Mouse (Mus musculus): Measurements from ENCODE around the gene Ybx1. TPM values are rescaled to one million over a fixed set of nuclear protein-coding genes. Genes with fewer than 3 reads are reported as not detected.

Ybx1 gene
- polyA plus RNA-seq, 1 experiment from 2014 or later: 839 TPM

GRCm38 (mm10) chr4:119263459-119263858 is 30.9 kb downstream of the Ybx1 start:
- Histone ChIP-seq H3K36me3 (0 out of 2 replicates have a peak, but pooled peaks cover 6% of the 10 kb centered on the region), H3K4me3 (replicated peaks) (no peak overlapping the region), H3K27me3 (no peaks in the 10 kb centered on the region), H3K9ac (replicated peaks) (no peak overlapping the region), H3K4me1 (replicated peaks) (no peaks in the 10 kb centered on the region), H3K9me3 (no peaks in the 10 kb centered on the region), H3K4me2 (replicated peaks) (no peak overlapping the region), H3K27ac (no peak overlapping the region)
- ATAC-seq: no peak
- 80% methylated on average over 3 of the region's 3 CpGs for WGBS

GRCm38 (mm10) chr4:119262483-119262882 is 31.9 kb downstream of the Ybx1 start:
- Histone ChIP-seq H3K4me1 (replicated peaks) (no peaks in the 10 kb centered on the region), H3K4me3 (replicated peaks) (no peak overlapping the region), H3K9me3 (no peaks in the 10 kb centered on the region), H3K9ac (replicated peaks) (no peak overlapping the region), H3K4me2 (replicated peaks) (no peak overlapping the region), H3K27ac (no peak overlapping the region), H3K27me3 (no peaks in the 10 kb centered on the region), H3K36me3 (no peaks in the 10 kb centered on the region)
- ATAC-seq: no peak
- WGBS: 94% methylated on average over 5 of the region's 5 CpGs

- no peak overlapping the region for H3K4me2 ChIP-seq (replicated peaks)
- no peak overlapping the region for H3K4me3 ChIP-seq (replicated peaks)
- WGBS: 71% methylated on average over 7 of the region's 7 CpGs
- no peak overlapping the region for H3K27ac ChIP-seq
- no peak for ATAC-seq
- H3K4me1 ChIP-seq (replicated peaks): no peaks in the 10 kb centered on the region
- H3K27me3 ChIP-seq: no peaks in the 10 kb centered on the region
- H3K36me3 ChIP-seq: no peaks in the 10 kb centered on the region
- H3K9ac ChIP-seq (replicated peaks): no peak overlapping the region
- no peaks in the 10 kb centered on the region for H3K9me3 ChIP-seq
Observed at GRCm38 (mm10) chr4:119261087-119261713, 33.2 kb downstream of the Ybx1 start.

GRCm38 (mm10) chr4:119259344-119260254 is 34.8 kb downstream of the Ybx1 start:
- ATAC-seq: no peak
- WGBS: 84% methylated on average over 15 of the region's 15 CpGs
- H3K9me3 ChIP-seq: no peaks in the 10 kb centered on the region

GRCm38 (mm10) chr4:119257083-119257482 is 37.3 kb downstream of the Ybx1 start:
- Histone ChIP-seq H3K9me3 (no peaks in the 10 kb centered on the region), H3K4me3 (replicated peaks) (no peak overlapping the region), H3K27ac (no peak overlapping the region), H3K27me3 (no peaks in the 10 kb centered on the region), H3K4me1 (replicated peaks) (peaks cover 22% of the 10 kb centered on the region), H3K4me2 (replicated peaks) (no peak overlapping the region), H3K9ac (replicated peaks) (no peak overlapping the region), H3K36me3 (no peaks in the 10 kb centered on the region)
- 82% methylated on average over 6 of the region's 6 CpGs for WGBS
- no peak for ATAC-seq

More at GRCm38 (mm10) chr4:119259344-119260254, 34.8 kb downstream of the Ybx1 start:
- H3K27me3 ChIP-seq: no peaks in the 10 kb centered on the region
- no peak overlapping the region for H3K4me2 ChIP-seq (replicated peaks)
- peaks cover 11% of the 10 kb centered on the region for H3K4me1 ChIP-seq (replicated peaks)
- H3K9ac ChIP-seq (replicated peaks): no peak overlapping the region
- no peak overlapping the region for H3K27ac ChIP-seq
- H3K36me3 ChIP-seq: no peaks in the 10 kb centered on the region
- no peak overlapping the region for H3K4me3 ChIP-seq (replicated peaks)

- no peak for ATAC-seq
- Histone ChIP-seq H3K36me3 (no peaks in the 10 kb centered on the region), H3K27ac (peak within 1 kb of the TSS; percentile 80), H3K4me3 (replicated peaks) (no peak within 1 kb of the TSS), H3K4me1 (replicated peaks) (peaks cover 22% of the 10 kb centered on the region), H3K9ac (replicated peaks) (peak within 1 kb of the TSS; percentile 52), H3K4me2 (replicated peaks) (no peak within 1 kb of the TSS), H3K9me3 (no peaks in the 10 kb centered on the region), H3K27me3 (no peaks in the 10 kb centered on the region)
- 74% methylated on average over 12 of the region's 12 CpGs for WGBS
Observed at GRCm38 (mm10) chr4:119255351-119255750, 39.1 kb downstream of the Ybx1 start, which contains the start of gene Cldn19. Cldn19 (plus strand) TSS chr4:119255414.

- H3K4me3 ChIP-seq (replicated peaks): no peak overlapping the region
- no peaks in the 10 kb centered on the region for H3K9me3 ChIP-seq
- H3K27me3 ChIP-seq: no peaks in the 10 kb centered on the region
- H3K27ac ChIP-seq: peak overlapping the region; percentile 80
- H3K36me3 ChIP-seq: no peaks in the 10 kb centered on the region
- 16% methylated on average over 9 of the region's 9 CpGs for WGBS
- no peak overlapping the region for H3K4me2 ChIP-seq (replicated peaks)
- peaks cover 22% of the 10 kb centered on the region for H3K4me1 ChIP-seq (replicated peaks)
- peak overlapping the region; percentile 52 for H3K9ac ChIP-seq (replicated peaks)
- ATAC-seq: peak; percentile 79
Observed at GRCm38 (mm10) chr4:119254012-119254618, 40.3 kb downstream of the Ybx1 start.

GRCm38 (mm10) chr4:119252025-119252808 is 42.2 kb downstream of the Ybx1 start:
- Histone ChIP-seq H3K9me3 (no peaks in the 10 kb centered on the region), H3K4me2 (replicated peaks) (no peak overlapping the region), H3K27me3 (no peaks in the 10 kb centered on the region), H3K27ac (no peak overlapping the region), H3K4me3 (replicated peaks) (no peak overlapping the region), H3K9ac (replicated peaks) (no peak overlapping the region), H3K4me1 (replicated peaks) (peaks cover 36% of the 10 kb centered on the region), H3K36me3 (peaks cover 4% of the 10 kb centered on the region)
- no peak for ATAC-seq
- 78% methylated on average over 7 of the region's 7 CpGs for WGBS

GRCm38 (mm10) chr4:119248407-119248965 is 45.9 kb downstream of the Ybx1 start:
- WGBS: 82% methylated on average over 11 of the region's 11 CpGs
- Histone ChIP-seq H3K27ac (no peak overlapping the region), H3K9ac (replicated peaks) (no peak overlapping the region), H3K4me2 (replicated peaks) (no peak overlapping the region), H3K36me3 (peaks cover 36% of the 10 kb centered on the region), H3K9me3 (no peaks in the 10 kb centered on the region), H3K4me3 (replicated peaks) (no peak overlapping the region), H3K27me3 (no peaks in the 10 kb centered on the region), H3K4me1 (replicated peaks) (peaks cover 17% of the 10 kb centered on the region)
- no peak for ATAC-seq

GRCm38 (mm10) chr4:119247462-119248235 is 46.8 kb downstream of the Ybx1 start:
- WGBS: 22% methylated on average over 13 of the region's 13 CpGs
- H3K27me3 ChIP-seq: no peaks in the 10 kb centered on the region
- H3K9ac ChIP-seq (replicated peaks): no peak overlapping the region
- no peak overlapping the region for H3K4me2 ChIP-seq (replicated peaks)
- H3K9me3 ChIP-seq: no peaks in the 10 kb centered on the region
- peaks cover 17% of the 10 kb centered on the region for H3K4me1 ChIP-seq (replicated peaks)
- peak; percentile 83 for ATAC-seq
- H3K4me3 ChIP-seq (replicated peaks): no peak overlapping the region
- peaks cover 44% of the 10 kb centered on the region for H3K36me3 ChIP-seq
- H3K27ac ChIP-seq: peak overlapping the region; percentile 61

All from midbrain, embryonic 13.5 days (tissue).